Mouse (Mus musculus): Measurements from ENCODE around the gene Sv2c. TPM values are rescaled to one million over a fixed set of nuclear protein-coding genes. Genes with fewer than 3 reads are reported as not detected.

The Sv2c gene
- 2.1 and 2.6 TPM in 2 replicates for polyA plus RNA-seq (2015; fragmentation: Nextera tagmentation; extraction: Ambion mirVana)

DNA sequence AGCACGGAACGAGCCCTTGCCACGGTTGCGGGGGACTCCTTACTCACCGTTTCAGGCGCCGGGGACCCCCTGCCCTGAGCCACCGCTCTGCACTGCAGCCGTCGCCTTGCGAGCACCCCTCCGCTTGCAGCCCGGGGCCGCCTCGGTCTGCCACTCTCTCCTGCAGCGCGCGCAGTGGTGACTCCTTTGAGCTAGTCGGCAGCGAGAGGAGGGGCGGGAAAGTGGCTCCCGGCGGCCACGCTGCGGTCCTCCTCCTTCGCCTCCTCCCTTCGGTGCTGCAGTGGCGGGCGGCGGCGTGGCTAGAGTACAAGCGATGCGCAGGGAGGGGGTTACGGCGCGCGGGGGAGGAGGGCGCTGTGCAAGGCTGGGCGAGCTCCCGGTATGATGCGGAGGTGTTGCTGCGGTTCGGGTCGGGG lies at the start of gene Sv2c:
TSS of gene Sv2c (minus strand) at position 177 of the 416 bp plus-strand sequence.
- Histone ChIP-seq H3K4me1 (replicated peaks) (peaks cover 25% of the 10 kb centered on the region; the same call in 1 of the 2 replicates), H3K4me2 (replicated peaks) (peak within 1 kb of the TSS; percentile 94), H3K9ac (no peak within 1 kb of the TSS; the same call in 1 of the 2 replicates), H3K27me3 (replicated peaks) (peaks cover 60% of the 10 kb centered on the region), H3K36me3 (no peaks in the 10 kb centered on the region), H3K4me3 (replicated peaks) (peak within 1 kb of the TSS; percentile 44), H3K27ac (no peak within 1 kb of the TSS), H3K9me3 (no peaks in the 10 kb centered on the region)
- WGBS = under 1% methylated on average over 38 of the region's 44 CpGs
- peak; percentile 67 for ATAC-seq

DNA sequence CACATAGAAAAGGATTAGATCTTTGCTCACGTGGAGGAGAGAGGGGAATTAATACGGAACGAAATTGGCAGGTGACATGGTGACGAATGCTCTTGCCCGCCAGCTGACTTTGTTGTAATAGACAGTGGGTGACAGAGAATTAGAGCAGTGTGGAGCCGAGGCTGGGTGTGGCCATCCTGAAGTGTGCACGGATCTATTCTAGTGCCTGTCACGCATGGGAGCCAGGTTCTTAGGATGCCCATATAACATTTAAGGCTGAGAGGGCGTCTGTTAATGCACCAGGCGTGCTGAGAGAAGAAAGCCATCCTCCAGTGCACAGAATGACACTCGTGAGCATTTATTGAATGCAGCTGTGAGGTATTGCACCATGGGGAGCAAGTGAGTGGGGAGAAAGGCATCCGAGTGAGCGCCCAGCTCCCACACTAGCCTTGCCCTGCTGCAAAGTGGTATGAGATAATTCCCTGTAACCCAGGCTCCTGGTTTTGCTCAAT lies 48.3 kb upstream of the Sv2c start:
- no peak overlapping the region for H3K9ac ChIP-seq
- H3K27ac ChIP-seq = no peak overlapping the region
- no peaks in the 10 kb centered on the region for H3K4me1 ChIP-seq (replicated peaks)
- no peak for ATAC-seq
- no peaks in the 10 kb centered on the region for H3K27me3 ChIP-seq (replicated peaks)
- WGBS = 69% methylated on average over 13 of the region's 13 CpGs
- H3K36me3 ChIP-seq = no peaks in the 10 kb centered on the region
- H3K9me3 ChIP-seq = no peaks in the 10 kb centered on the region
- no peak overlapping the region for H3K4me3 ChIP-seq (replicated peaks)
- no peak overlapping the region for H3K4me2 ChIP-seq (replicated peaks)

DNA sequence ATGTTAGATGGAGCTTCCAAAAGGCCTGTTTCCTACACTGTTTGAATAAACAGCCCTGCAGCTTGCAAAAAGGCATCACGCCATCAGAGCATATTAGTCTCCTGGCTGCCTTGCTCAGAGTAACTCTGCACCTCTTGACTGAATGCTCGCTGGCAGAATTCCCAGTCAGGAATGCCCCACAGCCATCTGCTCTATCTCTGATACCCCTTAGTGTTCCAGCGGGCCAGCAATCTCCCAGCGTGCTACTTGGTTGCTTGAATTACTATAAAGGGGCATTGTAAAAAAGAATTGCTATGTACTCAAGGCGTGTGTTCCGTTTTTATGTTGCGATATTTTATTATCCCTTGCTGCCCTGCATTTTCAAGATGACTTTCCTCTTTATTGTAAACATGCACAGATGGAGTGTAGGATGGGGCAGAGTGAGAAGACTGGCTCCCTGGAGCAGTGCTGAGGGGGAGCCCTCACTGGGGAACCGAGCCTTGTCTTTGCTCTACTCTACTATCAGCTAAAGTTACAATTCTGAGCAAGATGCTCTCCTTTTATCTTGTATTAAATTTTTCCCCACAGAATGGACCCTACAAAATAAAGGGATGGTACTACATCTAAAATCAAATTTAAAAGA lies 43.3 kb upstream of the Sv2c start:
- peak; percentile 94 for ATAC-seq
- no peak overlapping the region for H3K4me2 ChIP-seq (replicated peaks)
- WGBS = 17% methylated on average over 8 of the region's 8 CpGs

DNA sequence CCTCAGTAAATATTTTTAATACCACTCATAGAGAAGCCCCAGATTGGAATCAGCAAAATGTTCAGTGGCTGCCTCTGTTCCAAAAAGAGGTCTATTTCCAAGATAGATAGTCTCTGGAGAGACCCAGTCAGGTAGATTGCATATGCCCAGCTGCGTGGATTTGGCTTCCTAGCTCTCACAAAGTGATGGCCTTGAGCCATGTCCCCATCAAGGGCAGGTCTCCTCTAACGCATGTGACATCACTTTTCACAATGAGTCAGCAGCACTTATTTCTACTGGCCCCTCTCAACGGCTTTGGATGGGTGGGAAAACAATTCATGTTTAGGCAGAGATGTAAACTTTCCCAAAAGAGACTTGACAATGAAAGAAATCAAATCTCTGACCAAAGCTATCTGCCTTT lies 41.3 kb upstream of the Sv2c start:
- no peaks in the 10 kb centered on the region for H3K9me3 ChIP-seq
- no peak overlapping the region for H3K4me3 ChIP-seq (replicated peaks)
- ATAC-seq = no peak
- H3K9ac ChIP-seq = no peak overlapping the region
- H3K4me2 ChIP-seq (replicated peaks) = no peak overlapping the region
- 67% methylated on average over 3 of the region's 3 CpGs for WGBS
- H3K36me3 ChIP-seq = no peaks in the 10 kb centered on the region
- no peaks in the 10 kb centered on the region for H3K27me3 ChIP-seq (replicated peaks)
- 0 out of 2 replicates have a peak, but pooled peaks cover 3% of the 10 kb centered on the region for H3K4me1 ChIP-seq (replicated peaks)
- no peak overlapping the region for H3K27ac ChIP-seq

More for the DNA sequence above, 43.3 kb upstream of the Sv2c start:
- Histone ChIP-seq H3K36me3 (no peaks in the 10 kb centered on the region), H3K4me3 (replicated peaks) (no peak overlapping the region), H3K4me1 (replicated peaks) (no peaks in the 10 kb centered on the region), H3K9ac (no peak overlapping the region), H3K9me3 (no peaks in the 10 kb centered on the region), H3K27me3 (replicated peaks) (no peaks in the 10 kb centered on the region), H3K27ac (no peak overlapping the region)

DNA sequence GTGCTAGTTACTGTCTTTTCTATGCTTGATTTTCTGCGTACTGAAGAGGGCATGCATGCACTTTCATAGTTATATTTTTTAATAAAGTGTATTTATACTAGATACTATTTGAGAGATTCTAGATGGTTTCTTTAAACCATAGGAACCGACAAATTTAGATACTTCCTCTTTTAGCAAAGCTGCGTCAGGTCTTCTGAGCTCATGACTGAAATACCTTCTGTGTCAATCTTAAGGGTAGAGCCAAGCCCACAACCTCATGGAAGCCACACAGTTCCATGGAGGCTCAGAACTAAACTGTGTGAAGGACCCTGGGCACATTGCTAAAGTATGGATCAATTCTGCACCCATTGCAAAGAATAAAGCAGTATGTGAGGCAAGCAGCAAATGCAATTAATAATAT lies 39.9 kb upstream of the Sv2c start:
- no peaks in the 10 kb centered on the region for H3K36me3 ChIP-seq
- H3K27ac ChIP-seq = no peak overlapping the region
- H3K27me3 ChIP-seq (replicated peaks) = no peaks in the 10 kb centered on the region
- no peaks in the 10 kb centered on the region for H3K9me3 ChIP-seq
- 86% methylated on average over 3 of the region's 3 CpGs for WGBS
- H3K9ac ChIP-seq = no peak overlapping the region
- 0 out of 2 replicates have a peak, but pooled peaks cover 3% of the 10 kb centered on the region for H3K4me1 ChIP-seq (replicated peaks)
- no peak for ATAC-seq
- H3K4me2 ChIP-seq (replicated peaks) = no peak overlapping the region
- H3K4me3 ChIP-seq (replicated peaks) = no peak overlapping the region

DNA sequence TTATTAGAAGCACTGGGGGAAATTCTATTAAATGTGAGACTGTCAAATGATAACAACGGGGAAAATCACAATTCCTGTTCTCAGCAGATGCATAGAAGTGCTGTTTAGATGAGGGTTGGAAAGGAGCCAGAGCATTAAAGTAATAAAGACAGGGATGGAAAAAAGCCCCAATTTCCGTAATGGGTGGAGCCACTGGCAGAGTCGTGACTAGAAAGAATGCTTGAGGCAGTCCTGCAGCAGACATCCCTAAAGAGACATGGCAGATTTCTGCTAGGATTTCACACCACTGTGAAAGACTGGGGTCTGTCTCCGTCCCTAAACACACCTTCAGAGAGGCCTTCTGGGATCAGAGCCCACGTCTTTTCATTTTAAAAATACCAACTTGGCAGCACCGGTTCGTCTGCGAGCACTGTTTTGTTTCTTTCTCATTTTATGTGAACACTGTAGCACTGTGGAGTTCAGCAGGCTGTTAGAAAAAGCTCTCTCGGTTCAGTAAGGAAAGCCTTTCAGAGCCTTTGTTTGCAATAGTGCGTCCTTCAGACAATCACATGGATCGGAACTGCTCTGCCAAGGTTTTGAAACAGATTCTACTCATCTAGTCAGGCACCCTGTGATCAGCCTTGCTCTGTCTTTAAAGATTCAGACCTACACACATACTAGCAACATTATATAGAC lies 36.8 kb upstream of the Sv2c start:
- WGBS = 38% methylated on average over 11 of the region's 11 CpGs
- Histone ChIP-seq H3K4me1 (replicated peaks) (0 out of 2 replicates have a peak, but pooled peaks cover 3% of the 10 kb centered on the region), H3K9ac (0 out of 2 replicates have a peak overlapping the region, but pooled peaks have one; percentile 24), H3K4me2 (replicated peaks) (peak overlapping the region; percentile 42), H3K27ac (peak overlapping the region; percentile 28; the same call in 1 of the 2 replicates), H3K4me3 (replicated peaks) (no peak overlapping the region), H3K36me3 (no peaks in the 10 kb centered on the region), H3K9me3 (no peaks in the 10 kb centered on the region), H3K27me3 (replicated peaks) (no peaks in the 10 kb centered on the region)
- ATAC-seq = peak; percentile 55

DNA sequence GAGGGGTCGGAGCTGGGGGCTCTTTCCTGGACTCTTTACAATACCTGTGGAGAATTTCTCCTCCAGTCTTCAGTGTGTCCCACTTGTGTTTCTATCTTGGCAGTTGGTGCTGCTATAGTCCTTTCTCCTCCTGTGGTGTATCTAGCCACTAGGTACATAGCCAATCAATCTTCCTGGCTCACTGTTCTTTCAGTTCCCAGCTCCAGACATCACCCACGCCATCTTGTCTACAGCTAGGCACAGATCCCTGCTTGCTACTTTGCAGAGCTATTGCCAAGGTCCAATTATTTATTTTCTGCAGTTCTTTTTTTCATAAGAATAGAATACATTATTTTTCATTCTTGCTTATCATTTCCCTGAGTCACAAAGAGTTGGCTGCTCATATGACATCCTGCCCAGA lies 34.2 kb upstream of the Sv2c start:
- no peaks in the 10 kb centered on the region for H3K36me3 ChIP-seq
- 0 out of 2 replicates have a peak, but pooled peaks cover 3% of the 10 kb centered on the region for H3K4me1 ChIP-seq (replicated peaks)
- H3K4me3 ChIP-seq (replicated peaks) = no peak overlapping the region
- no peak overlapping the region for H3K4me2 ChIP-seq (replicated peaks)
- ATAC-seq = no peak
- H3K9ac ChIP-seq = no peak overlapping the region
- H3K27me3 ChIP-seq (replicated peaks) = no peaks in the 10 kb centered on the region
- no peaks in the 10 kb centered on the region for H3K9me3 ChIP-seq
- H3K27ac ChIP-seq = no peak overlapping the region
- WGBS = 72% methylated on average over 2 of the region's 2 CpGs

DNA sequence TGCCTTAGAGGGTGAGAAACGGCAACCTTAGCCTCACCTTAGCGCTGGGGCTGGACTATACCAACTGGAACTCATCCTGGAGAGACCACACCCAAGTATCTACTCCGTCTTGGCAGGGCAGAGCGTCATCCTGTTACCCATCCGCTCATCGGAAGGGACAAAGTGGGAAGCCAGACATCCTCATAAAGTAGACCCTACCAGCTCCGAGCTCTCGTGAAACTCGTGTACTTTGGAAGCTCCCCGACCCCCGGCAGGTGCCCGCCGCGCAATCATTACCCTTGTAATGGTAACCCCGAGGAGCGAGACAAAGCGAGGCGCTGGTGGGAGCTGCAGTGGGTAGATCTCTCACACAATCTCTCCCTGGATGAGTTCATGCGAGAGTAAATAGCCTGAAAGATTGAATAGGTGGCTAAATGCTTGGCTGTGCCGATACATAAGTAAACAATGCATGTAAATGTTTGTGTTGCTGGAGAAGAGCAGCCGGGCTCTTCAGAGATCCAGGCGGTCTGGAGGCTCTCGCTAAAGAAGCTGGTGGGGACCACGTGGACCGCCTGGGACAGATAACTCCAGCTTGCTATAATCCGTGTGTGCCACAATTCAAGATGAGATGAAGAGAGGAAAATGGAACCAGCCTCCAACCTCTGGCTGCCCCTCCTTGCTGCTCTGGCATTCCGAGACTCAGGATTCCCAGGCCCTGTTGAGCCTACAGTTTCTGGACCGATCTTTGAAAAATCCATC lies 1.2 kb upstream of the Sv2c start:
- H3K9ac ChIP-seq = no peak overlapping the region
- H3K9me3 ChIP-seq = no peaks in the 10 kb centered on the region
- H3K4me3 ChIP-seq (replicated peaks) = peak overlapping the region; percentile 44
- 0 out of 2 replicates have a peak, but pooled peaks have one; percentile 35 for ATAC-seq
- no peaks in the 10 kb centered on the region for H3K36me3 ChIP-seq
- H3K27ac ChIP-seq = no peak overlapping the region
- peak overlapping the region; percentile 94 for H3K4me2 ChIP-seq (replicated peaks)
- peaks cover 56% of the 10 kb centered on the region for H3K27me3 ChIP-seq (replicated peaks)
- WGBS = 3% methylated on average over 28 of the region's 28 CpGs
- H3K4me1 ChIP-seq (replicated peaks) = peaks cover 25% of the 10 kb centered on the region; the same call in 1 of the 2 replicates

DNA sequence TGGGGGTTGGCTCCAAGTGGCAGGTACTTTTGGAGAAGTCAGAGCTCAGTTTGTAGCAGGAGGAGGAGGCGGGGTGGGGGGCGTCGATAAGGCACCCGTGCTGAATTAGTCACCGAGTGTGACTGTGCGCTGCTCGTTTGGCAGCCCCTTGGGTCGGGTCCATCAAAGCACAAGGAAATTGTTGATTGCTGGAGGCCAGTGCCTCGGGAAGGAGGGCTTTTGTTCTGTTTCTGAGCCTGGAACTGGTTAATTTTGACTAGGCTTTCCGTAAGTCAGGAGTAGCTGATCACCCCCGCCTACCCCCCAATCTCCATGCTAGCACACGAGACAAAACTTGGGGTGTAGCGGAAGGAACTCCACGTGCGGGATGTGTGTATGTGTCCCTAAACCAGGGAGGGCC lies 456 bp upstream of the Sv2c start:
- under 1% methylated on average over 15 of the region's 15 CpGs for WGBS
- Histone ChIP-seq H3K27me3 (replicated peaks) (peaks cover 56% of the 10 kb centered on the region), H3K36me3 (no peaks in the 10 kb centered on the region), H3K27ac (no peak overlapping the region), H3K4me2 (replicated peaks) (peak overlapping the region; percentile 94), H3K4me1 (replicated peaks) (peaks cover 25% of the 10 kb centered on the region; the same call in 1 of the 2 replicates), H3K9ac (no peak overlapping the region; the same call in 1 of the 2 replicates), H3K9me3 (no peaks in the 10 kb centered on the region), H3K4me3 (replicated peaks) (peak overlapping the region; percentile 44)
- peak; percentile 35; the same call in 1 of the 2 replicates for ATAC-seq

DNA sequence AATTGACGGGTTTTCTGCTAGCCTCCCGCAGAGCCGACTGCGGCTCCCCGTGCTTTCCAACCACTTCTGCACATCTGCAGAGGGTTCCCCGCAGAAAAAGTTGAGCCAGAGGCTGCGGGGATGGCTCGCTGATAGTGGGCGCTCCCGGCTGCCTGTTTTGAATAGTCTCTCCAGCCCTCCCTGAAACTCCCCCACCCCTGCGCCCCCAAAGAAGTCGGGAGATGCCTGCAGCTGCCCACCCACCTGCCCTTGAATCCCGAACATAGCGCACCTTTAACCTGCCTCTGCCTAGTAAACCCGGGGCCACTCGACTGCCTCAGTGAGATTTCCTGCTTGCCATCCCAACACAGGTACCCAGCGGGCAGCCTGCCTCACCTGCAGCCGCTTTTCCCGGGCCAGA lies 466 bp downstream of the Sv2c start:
- Histone ChIP-seq H3K27me3 (replicated peaks) (peaks cover 63% of the 10 kb centered on the region), H3K4me2 (replicated peaks) (peak overlapping the region; percentile 94), H3K36me3 (no peaks in the 10 kb centered on the region), H3K4me1 (replicated peaks) (peaks cover 25% of the 10 kb centered on the region; the same call in 1 of the 2 replicates), H3K9ac (no peak overlapping the region), H3K27ac (no peak overlapping the region), H3K9me3 (no peaks in the 10 kb centered on the region), H3K4me3 (replicated peaks) (peak overlapping the region; percentile 44)
- WGBS = under 1% methylated on average over 19 of the region's 19 CpGs
- no peak for ATAC-seq

DNA sequence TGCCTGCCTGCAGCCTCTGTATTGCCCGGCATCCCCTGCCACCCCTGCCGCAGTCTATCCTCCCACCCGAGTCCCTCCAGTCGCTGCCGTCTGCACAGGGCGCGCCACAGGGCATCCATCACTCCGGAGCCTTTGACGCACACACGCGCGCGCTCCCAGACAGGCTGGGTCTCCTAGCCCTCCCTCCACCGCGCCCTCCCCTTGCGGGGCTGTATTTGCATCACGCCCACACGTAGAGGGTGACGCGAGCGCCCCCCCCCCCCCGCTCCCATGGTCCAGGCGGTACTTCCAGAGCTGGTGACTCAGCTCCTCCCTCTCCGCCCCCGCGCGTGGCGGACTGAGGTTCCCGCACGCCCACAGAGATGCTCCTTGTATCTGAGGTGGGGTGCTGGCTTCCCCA lies 1.3 kb downstream of the Sv2c start:
- no peak overlapping the region for H3K27ac ChIP-seq
- H3K9ac ChIP-seq = no peak overlapping the region
- H3K4me1 ChIP-seq (replicated peaks) = peaks cover 25% of the 10 kb centered on the region; the same call in 1 of the 2 replicates
- ATAC-seq = peak; percentile 66
- peak overlapping the region; percentile 94 for H3K4me2 ChIP-seq (replicated peaks)
- no peaks in the 10 kb centered on the region for H3K36me3 ChIP-seq
- peaks cover 63% of the 10 kb centered on the region for H3K27me3 ChIP-seq (replicated peaks)
- WGBS = 1% methylated on average over 28 of the region's 30 CpGs
- peak overlapping the region; percentile 44 for H3K4me3 ChIP-seq (replicated peaks)
- no peaks in the 10 kb centered on the region for H3K9me3 ChIP-seq

DNA sequence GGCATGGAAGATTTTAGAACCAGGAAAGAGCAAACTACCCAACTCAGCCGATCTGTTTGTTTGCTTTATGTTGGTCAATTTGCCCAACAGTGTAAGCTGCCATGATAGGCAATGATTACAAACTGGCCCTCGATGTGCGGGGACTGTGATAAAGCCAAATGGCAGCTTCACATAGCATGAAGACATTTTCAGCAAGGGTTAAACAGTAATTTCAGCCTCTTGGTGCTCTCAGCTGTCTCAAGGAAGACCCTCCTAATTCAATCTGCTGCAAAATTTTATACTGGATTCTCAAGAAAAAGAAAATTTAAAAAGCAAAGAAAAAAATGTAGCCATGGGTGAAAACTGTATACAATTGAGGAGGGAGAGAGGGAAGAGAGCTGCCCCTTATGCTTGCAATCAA lies 3.3 kb downstream of the Sv2c start:
- Histone ChIP-seq H3K4me2 (replicated peaks) (no peak overlapping the region), H3K27ac (no peak overlapping the region), H3K4me1 (replicated peaks) (peaks cover 25% of the 10 kb centered on the region; the same call in 1 of the 2 replicates), H3K36me3 (no peaks in the 10 kb centered on the region), H3K9ac (no peak overlapping the region), H3K9me3 (no peaks in the 10 kb centered on the region), H3K27me3 (replicated peaks) (peaks cover 56% of the 10 kb centered on the region), H3K4me3 (replicated peaks) (no peak overlapping the region)
- no peak for ATAC-seq
- 71% methylated on average over 3 of the region's 3 CpGs for WGBS
